Mouse (Mus musculus): ENCODE results near the gene Dennd6b. TPM values are rescaled to one million over a fixed set of nuclear protein-coding genes. Genes with fewer than 3 reads are reported as not detected.

Gene Dennd6b
- total RNA-seq, 2 experiments from 2014 or later, result 8.9 to 10.9 TPM

- intact Hi-C loops (cut with DNase I), result no loop called here
- DNase-seq, result peak; percentile 44
These were observed 16.2 kb downstream of the Dennd6b start for GRCm38 (mm10) chr15:89180081-89180541.

GRCm38 (mm10) chr15:89179630-89179964, 16.7 kb downstream of the Dennd6b start:
- intact Hi-C loops (cut with DNase I), result no loop called here
- Histone ChIP-seq H3K4me3 (peak overlapping the region; percentile 86), H3K27ac (peak overlapping the region; percentile 86)
- TF ChIP-seq CTCF (IDR thresholded peaks at IDR 0.05), result no peak
- peak; percentile 9 for DNase-seq

More at GRCm38 (mm10) chr15:89180081-89180541, 16.2 kb downstream of the Dennd6b start:
- Histone ChIP-seq H3K27ac (peak overlapping the region; percentile 86), H3K4me3 (peak overlapping the region; percentile 86)
- TF ChIP-seq CTCF (IDR thresholded peaks at IDR 0.05), result no peak

- Histone ChIP-seq H3K4me3 (peak overlapping the region; percentile 86), H3K27ac (peak overlapping the region; percentile 86)
- intact Hi-C loops (cut with DNase I), result no loop called here
- peak; percentile 77 for DNase-seq
- TF ChIP-seq CTCF (IDR thresholded peaks at IDR 0.05), result no peak
These were observed 17.2 kb downstream of the Dennd6b start for GRCm38 (mm10) chr15:89178954-89179629.

- peak overlapping the region; percentile 86 for H3K4me3 ChIP-seq
- peak overlapping the region; percentile 86 for H3K27ac ChIP-seq
- TF ChIP-seq CTCF (IDR thresholded peaks at IDR 0.05), result no peak
- peak; percentile 18 for DNase-seq
- intact Hi-C loops (cut with DNase I), result no loop called here
These were observed 17.9 kb downstream of the Dennd6b start for GRCm38 (mm10) chr15:89178260-89178860.

- DNase-seq, result no peak
- intact Hi-C loops (cut with DNase I), result no loop called here
- Histone ChIP-seq H3K4me3 (peak overlapping the region; percentile 86), H3K27ac (peak overlapping the region; percentile 86)
- no peak for TF ChIP-seq CTCF (IDR thresholded peaks at IDR 0.05)
These were observed 18.6 kb downstream of the Dennd6b start for GRCm38 (mm10) chr15:89177576-89178259.

GRCm38 (mm10) chr15:89177121-89177520, 19.2 kb downstream of the Dennd6b start:
- Histone ChIP-seq H3K4me3 (peak overlapping the region; percentile 21), H3K27ac (peak overlapping the region; percentile 86)
- DNase-seq, result peak; percentile 71
- intact Hi-C loops (cut with DNase I), result no loop called here
- no peak for TF ChIP-seq CTCF (IDR thresholded peaks at IDR 0.05)

- no peak overlapping the region for H3K4me3 ChIP-seq
- TF ChIP-seq CTCF (IDR thresholded peaks at IDR 0.05), result no peak
- intact Hi-C loops (cut with DNase I), result no loop called here
- no peak for DNase-seq
- no peak overlapping the region for H3K27ac ChIP-seq
These were observed 20.7 kb downstream of the Dennd6b start for GRCm38 (mm10) chr15:89175411-89176155.

- no peak for DNase-seq
- H3K4me3 ChIP-seq, result no peak overlapping the region
- no peak for TF ChIP-seq CTCF (IDR thresholded peaks at IDR 0.05)
- H3K27ac ChIP-seq, result no peak overlapping the region
- intact Hi-C loops (cut with DNase I), result no loop called here
These were observed 21.4 kb downstream of the Dennd6b start for GRCm38 (mm10) chr15:89174889-89175339.

GRCm38 (mm10) chr15:89173906-89174214, 22.4 kb downstream of the Dennd6b start:
- DNase-seq, result peak; percentile 77
- H3K27ac ChIP-seq, result peak overlapping the region; percentile 80
- no peak for TF ChIP-seq CTCF (IDR thresholded peaks at IDR 0.05)

GRCm38 (mm10) chr15:89173024-89173905, 23.0 kb downstream of the Dennd6b start:
- peak overlapping the region; percentile 87 for H3K4me3 ChIP-seq
- intact Hi-C loops (cut with DNase I), result no loop called here
- no peak for TF ChIP-seq CTCF (IDR thresholded peaks at IDR 0.05)
- DNase-seq, result peak; percentile 54
- H3K27ac ChIP-seq, result peak overlapping the region; percentile 80

More at GRCm38 (mm10) chr15:89173906-89174214, 22.4 kb downstream of the Dennd6b start:
- intact Hi-C loops (cut with DNase I), result no loop called here
- H3K4me3 ChIP-seq, result peak overlapping the region; percentile 87

GRCm38 (mm10) chr15:89172276-89172935, 23.9 kb downstream of the Dennd6b start:
- Histone ChIP-seq H3K4me3 (peak overlapping the region; percentile 87), H3K27ac (peak overlapping the region; percentile 80)
- no peak for TF ChIP-seq CTCF (IDR thresholded peaks at IDR 0.05)
- no peak for DNase-seq
- intact Hi-C loops (cut with DNase I), result no loop called here

Measured in gastrocnemius, adult 2 months (tissue).